Mouse (Mus musculus) G1E (cell line): ENCODE measurements around the gene Ajap1.

Experiments
- CTCF ChIP-seq: IDR thresholded peaks from 2 replicates; pipeline ENCODE4 v1.5.1; 2012; ENCODE audit warnings: low read depth, low read length, inconsistent platforms, mixed read lengths
- GATA1 ChIP-seq: IDR thresholded peaks from 2 replicates; pipeline ENCODE4 v1.6.1; 2012; ENCODE audit warnings: borderline replicate concordance, low read length, inconsistent platforms, mixed read lengths
- TAL1 ChIP-seq: conservative IDR thresholded peaks from 2 replicates; pipeline ENCODE4 v1.6.1; 2012; ENCODE audit warnings: low read depth, low read length, inconsistent platforms, mixed read lengths

DNA sequence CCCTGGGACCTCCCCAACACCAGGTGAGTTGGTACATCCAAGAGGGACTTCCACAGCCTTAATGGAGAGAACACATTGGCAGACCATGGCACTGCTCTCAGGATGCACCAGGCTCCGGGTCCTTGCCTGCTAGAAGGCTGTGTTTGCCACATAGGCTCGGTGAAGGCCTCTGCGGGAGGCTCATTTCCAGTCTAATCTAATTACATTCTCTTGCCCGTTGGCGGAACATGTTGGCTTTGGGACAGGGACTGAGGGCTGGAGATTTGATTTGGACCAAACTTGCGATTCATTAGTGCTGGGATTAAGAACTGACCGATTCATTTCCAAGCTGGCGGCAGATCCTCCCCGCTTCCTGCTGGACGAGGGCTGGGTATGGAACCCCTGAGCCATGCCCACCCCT lies 101.7 kb downstream of the Ajap1 start:
- TF ChIP-seq CTCF: no peak
- no peak for TF ChIP-seq TAL1
- TF ChIP-seq GATA1: no peak
